Mouse (Mus musculus): ENCODE measurements around the gene Lrch3.

Gene Lrch3

DNA sequence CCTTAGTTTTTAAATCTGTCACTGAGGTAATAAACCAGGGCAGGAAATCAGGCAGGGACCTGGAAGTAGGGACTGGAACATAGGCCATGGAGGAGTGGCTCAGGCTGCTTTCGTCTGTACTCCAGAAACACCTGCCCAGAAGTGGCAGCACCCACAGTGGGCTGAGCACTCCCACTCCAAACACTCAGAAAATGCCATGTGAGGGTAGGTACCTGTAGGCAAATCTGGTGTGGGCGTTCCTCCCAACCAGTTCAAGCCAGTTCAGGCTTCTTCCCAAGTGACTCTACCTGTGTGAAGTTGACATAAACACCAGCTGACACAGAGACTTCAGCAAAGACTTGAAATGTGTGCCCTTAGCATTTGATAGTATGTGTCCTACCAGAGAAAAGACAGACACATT is 70.7 kb downstream of the Lrch3 start:
- no peak for DNase-seq (ENCODE audit: low read depth, low spot score)

DNA sequence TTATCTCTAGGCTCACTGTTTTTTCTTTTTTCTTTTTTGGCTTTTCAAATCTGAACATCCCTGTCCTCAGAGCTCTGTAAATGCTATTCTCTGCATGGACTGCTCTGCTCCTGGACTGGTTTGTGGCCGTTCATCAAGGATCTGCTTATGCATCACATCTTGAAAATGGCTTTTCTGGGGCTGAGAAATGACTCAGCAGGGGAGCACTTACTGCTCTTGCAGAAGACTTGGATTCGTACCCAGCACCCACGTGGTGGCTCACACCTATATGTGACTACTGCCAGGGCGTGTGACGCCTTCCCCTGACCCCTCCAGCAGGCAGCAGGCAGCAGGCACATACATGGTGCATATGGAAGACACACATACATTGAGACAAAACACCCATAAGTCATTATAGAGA is 78.3 kb downstream of the Lrch3 start:
- DNase-seq (ENCODE audit: low read depth, low spot score) = no peak

DNA sequence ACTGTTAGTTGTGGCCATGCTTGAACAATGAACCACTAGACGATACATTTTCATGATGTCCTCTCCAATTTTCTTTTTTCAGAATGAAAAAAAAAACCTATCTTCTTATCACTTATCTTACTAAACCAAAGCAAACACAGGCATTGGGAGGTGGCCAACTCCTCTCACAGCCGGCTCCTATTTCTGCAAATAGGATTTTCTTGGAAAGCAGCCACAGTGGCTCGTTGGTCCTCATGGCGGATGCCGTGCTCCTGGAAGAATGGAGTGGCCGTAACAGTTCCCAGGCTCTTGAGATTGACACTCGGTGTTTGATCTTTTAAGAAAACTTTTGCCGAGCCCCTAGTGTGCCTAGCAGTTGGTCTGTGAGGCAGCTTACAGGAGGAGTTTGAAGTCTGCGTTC is 91.3 kb downstream of the Lrch3 start:
- DNase-seq (ENCODE audit: low read depth, low spot score) = no peak

DNA sequence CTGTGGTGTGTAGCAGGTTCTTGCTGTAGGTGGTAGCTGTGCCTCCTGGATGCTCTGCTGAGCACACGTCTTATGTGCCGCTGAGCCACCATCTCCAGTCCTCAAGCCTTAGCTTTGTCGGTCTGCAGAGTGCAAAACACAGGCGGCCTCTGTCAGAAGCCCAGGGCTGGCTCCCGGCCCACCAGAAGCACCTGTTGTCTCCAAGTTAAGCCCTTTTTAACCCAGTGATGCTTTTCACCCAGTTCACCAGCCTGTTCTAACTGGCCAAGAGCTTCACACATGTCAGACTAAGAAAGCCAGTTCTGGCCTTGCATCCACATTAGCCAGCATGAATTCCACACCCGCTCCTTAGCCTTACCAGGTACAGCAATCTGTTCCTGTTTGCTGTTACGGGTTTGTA is 93.0 kb downstream of the Lrch3 start:
- no peak for DNase-seq (ENCODE audit: low read depth, low spot score)

DNA sequence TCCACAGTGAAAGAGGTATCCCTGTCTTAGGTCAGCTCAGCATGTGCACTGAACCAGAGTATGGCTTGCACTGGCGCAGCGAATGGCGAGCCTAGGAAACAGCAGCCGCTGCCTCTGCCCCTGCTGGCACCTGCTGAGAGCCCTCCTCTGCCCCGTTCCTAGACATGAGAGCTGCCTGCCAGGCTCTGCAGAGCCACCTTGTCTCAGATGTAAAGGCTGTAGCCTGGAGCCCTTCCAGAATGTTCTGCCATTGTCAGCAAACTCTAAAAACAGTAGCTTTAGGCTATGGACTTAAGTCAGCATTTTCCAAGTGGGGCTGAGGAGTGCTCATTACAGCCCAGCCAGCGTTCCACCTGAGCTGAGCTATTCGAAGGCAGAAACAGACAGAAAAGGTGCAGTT is 93.5 kb downstream of the Lrch3 start:
- DNase-seq (ENCODE audit: low read depth, low spot score) = no peak

DNA sequence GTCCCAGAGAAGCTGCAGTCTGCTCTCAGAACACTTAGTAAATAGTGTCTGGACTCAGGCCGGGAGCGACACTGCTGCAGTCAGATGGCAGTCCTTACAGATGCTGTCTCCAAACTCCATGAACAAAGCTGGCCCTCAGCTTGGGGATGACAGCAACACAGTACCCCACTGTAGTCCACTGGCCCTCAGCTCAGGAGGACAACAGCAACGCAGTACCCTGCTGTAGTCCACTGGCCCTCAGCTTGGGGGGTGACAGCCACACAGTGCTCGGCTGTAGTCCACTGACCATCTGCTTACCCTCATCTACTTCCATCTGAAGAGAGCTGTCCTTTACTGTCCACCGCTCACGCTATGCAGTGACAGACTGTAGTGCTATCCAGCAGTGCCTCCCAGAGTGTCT is 96.3 kb downstream of the Lrch3 start:
- DNase-seq (ENCODE audit: low read depth, low spot score) = no peak

DNA sequence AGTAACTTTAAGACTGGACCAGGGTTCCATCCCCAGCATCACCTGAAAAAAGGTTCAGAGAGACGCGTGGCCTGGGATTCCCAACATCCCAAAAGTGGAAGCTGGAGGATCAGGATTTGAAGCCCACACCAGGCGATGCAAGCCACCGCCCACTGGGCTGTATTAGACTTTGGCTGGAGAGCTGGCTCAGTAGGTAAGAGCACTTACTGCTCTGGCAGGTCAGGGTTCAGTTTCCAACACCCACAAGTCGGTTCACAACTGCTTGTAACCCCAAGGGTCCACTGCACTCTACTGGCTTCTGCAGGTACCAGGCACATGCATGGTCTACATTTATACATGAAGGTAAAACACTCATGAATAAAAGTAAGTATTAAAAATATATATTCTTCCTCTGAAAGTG is 99.9 kb downstream of the Lrch3 start:
- DNase-seq (ENCODE audit: low read depth, low spot score) = no peak

DNA sequence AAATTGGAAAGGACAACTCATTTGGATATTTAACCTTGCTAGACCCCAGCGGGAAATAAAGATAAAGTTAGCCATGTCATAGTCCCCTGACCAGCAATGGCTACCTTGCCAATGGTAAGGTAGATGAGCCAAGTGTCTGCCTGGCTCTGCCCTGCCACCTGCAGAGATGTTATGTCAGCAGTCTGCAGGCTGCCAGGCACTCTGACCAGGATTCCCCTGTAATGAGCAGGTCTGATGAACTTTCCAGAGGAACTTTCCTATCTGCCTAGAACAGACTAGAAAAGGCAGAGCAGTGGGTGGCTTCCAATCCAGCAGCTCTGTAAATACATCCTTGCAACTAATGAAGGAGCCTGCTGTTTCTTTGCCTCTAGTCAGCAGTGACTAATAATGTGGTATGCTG is 101.0 kb downstream of the Lrch3 start:
- no peak for DNase-seq (ENCODE audit: low read depth, low spot score)

DNA sequence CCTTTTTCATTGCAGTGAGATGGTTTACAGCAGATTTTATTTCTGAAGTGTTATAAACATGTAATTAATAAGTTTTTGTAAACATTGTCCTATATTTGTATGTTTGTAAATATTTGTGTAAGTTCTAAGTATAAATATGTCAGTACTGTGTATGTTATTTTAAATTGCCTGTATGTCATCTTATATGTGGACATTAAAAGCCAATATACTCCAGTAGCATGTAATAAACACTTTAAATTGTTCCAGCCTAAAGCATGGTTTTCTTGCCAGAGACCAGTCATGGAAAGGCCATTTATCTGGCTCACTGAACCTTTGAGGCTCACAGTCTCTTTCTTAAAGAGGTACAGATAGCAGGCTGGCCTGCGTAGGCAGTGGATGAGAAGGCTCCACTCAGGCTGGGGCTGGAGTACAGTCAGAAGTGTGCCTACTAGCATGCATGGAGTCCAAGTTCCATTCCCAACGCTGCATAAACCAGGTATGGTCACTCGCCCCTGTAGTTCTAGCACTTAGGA is 101.6 kb downstream of the Lrch3 start:
- DNase-seq (ENCODE audit: low read depth, low spot score) = no peak

DNA sequence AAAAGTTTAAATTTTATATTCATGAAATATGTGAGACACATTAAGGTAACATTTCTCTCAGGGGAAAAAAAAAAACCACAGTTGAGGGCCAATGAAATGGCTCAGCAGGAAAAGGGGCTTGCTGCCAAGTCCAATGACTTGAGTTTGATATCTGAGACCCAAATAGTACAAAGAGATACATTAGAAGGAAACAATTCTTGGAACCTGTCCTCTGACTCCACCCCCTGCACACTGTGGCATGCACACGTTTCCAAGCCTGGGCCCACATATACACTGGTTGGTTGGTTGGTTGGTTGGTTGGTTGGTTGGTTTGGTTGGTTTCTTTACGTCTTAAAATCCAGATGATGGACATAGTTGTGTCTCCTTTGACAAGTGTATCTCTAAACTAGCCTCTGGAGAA is 102.1 kb downstream of the Lrch3 start:
- no peak for DNase-seq (ENCODE audit: low read depth, low spot score)

DNA sequence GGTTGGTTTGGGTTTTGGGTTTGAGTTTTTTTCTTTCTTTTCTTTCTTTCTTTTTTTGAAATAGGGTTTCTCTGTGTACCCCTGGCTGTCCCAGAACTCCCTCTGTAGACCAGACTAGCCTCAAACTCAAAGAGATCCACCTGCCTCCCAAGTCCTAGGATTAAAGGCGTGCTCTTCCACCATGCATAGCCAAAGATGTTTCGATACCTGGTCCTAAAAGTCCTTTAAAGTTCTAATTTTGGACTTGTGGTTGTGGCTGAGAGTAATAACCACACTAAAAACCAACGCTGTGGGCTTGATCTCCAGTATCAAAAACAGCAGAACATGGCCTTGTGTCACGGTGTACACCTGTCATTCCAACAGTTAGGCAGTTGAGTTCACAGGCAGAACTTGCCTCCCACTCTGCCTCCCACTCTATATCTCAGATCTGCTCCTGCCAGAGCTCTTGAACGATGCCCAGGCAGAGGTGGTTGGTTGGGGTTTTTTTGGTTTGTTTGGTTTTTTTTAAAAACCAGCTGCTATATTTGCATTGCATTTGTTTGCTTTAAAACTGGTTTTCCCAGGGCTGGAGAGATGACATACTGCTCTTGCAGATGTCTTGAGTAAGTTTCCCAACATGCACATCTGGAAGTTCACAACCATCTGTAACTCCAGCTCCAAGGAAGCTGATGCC is 103.9 kb downstream of the Lrch3 start:
- no peak for DNase-seq (ENCODE audit: low read depth, low spot score)

DNA sequence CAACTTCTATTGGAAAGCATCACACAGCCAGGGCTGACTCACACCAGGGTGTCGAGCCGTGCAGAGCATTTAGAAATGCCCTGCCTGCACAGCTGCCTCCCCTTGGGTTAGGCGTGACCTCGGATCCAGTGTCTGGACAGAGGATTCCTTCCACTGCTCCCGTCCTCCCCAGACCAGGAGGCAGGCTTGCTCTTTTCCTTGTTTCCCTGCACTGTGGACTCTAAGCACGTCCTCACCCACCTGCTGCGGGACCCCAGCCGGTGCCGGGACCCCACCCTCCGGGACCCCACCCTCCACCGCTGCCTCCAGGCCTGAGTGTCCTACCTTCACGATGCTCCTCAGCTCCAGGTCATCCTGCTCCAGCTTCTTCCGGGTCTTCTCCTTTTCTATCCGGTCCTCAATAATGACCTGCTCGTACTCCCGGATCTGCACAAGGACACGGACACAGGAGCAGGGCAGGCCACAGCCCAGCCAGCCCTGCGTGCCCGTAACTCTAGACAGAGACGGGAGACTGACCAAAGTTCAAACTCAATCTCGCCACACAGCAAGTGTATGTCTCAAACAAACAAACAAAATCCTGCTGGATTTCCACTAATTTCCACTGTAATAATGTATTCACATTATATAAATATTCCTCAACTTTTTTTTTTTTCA is 105.3 kb downstream of the Lrch3 start:
- DNase-seq (ENCODE audit: low read depth, low spot score) = no peak

DNA sequence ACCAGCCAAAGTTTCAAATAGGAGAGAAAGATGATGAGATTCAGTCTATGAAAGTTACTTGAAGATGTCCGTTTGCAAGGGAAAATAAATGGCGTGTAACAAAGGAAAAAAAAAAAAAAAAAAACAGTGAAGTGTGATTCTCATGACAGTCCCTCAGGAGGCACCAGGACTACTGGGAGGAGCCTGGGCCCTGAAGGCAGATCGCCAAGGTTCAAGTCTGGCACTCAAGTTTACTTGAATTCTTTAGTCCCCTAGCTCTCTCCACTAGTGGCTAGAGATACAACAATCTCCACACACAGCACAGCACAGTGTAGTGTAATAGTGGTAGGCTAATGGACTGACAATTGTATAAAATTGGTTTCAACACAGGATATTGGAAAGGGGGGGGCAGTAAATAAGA is 107.5 kb downstream of the Lrch3 start:
- DNase-seq (ENCODE audit: low read depth, low spot score) = no peak

DNA sequence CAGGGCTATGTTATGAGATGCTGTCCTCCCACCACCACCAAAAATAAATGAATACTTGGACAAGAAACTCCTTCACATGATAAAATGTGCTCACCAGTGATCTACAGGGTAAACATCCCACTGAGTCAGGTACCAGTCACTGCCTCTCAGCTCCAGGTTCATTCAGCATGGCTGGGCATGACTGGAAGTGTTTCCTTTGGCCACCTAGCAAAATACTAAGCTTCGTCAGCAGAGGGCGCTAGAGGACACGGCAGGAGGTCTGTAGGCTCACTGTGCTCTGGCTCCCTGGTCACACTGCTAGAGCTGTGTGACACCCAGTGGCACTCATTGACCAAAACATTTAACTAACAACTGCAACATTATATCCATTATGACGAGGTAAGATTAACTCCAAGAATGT is 109.8 kb downstream of the Lrch3 start:
- DNase-seq (ENCODE audit: low read depth, low spot score) = peak; percentile 87

DNA sequence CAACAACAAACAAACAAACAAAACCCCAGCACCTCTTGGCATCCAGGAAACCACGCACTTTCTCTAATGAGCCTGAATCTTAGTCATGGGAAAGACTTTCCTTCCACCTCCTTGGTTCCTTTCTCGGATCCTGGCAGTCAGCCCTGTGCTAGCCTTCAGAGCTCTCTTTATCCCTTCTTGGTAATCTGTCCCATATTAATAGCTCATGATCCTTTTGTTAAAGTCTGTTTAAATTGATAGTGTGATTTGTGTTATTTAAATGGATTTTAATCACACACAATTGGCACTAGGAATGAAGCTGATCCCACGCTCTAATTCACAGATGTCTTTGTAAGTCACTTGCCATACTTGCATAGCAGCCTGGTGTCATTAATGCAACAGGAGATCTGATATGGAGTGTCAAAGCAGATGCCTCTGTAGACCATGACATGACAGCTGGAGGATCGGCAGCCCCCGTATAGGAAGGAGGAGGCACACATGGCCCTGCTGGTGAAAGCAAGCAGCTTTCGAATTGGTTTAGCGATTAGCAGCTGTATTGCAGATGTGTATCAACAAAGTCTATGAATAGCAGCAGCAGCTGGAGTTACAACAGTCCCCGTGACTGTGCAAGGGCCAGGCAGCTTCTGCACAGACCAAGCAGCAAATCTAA is 110.7 kb downstream of the Lrch3 start:
- DNase-seq (ENCODE audit: low read depth, low spot score) = no peak

DNA sequence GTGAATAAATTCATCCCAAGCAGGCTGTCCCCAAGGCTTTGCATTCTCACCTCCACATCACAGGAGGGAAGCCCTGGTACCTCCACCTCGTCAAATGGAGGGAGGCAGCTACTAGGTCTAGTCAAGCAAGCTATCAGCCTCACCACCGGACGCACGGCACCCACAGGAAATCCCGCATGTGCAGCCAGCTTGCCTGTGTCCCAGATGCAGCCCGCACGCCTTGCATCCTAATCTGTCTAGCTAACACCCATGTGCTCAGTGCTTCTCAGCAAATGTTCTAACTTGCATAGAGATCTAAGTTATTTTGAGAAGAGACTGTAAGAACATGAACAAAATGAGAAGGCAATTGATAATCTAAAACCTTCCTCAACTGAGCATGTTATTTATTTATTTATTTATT is 112.5 kb downstream of the Lrch3 start:
- no peak for DNase-seq (ENCODE audit: low read depth, low spot score)

DNA sequence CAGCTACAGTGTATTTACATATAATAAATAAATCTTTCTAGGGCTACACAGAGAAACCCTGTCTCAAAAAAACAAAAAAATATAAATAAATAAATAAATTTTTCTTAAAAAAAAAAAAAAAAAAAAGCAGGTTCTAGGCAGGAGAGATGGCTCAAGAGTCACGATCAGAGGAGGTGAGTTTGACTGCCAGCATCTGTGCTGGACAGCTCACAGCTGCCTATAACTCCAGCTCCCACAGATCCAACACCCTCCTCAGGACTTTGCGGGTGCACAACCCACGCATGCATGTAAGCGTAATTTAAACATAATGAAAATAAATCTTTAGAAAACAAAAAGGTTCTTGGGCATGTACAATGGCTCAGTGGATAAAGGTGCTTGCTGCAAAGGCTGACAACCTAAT is 122.1 kb downstream of the Lrch3 start:
- DNase-seq (ENCODE audit: low read depth, low spot score) = no peak

DNA sequence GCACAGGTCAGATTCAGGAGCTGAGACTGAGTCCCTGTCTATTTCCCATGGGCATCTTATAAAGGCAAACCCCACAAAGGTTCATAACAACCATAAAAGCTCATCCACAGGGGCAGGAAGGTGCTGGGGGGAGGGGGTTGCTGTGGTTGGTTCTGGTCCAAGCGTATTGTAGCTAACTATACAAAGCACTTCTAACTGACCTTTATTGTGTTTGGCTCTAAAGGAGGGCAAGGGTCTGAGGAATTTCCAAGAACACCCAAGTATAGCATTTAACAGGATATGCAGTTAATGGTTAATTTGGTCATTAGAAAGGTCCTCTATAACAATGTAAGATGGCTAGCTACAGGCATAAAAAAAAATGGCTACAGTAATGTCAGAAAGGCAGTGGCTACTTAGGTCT is 128.8 kb downstream of the Lrch3 start:
- DNase-seq (ENCODE audit: low read depth, low spot score) = no peak

DNA sequence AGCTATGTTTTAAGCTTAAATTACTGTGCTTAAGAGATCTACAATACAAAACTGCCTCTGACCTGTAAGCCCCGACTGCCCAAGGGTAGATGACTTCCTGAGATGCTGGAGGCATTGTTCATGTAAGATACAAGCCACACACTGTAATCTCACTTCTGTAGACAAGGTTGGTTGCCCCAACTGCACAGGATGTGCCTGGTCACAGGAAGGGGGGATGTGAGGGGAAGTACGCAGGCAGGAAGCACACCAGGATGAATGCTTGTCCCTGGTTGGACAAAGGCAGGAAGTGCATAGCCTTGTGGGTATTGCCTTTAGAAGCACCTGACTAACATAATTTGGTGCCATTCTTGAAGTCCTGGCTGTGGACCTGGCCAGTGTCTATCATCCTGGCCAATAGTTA is 129.4 kb downstream of the Lrch3 start:
- DNase-seq (ENCODE audit: low read depth, low spot score) = no peak

DNA sequence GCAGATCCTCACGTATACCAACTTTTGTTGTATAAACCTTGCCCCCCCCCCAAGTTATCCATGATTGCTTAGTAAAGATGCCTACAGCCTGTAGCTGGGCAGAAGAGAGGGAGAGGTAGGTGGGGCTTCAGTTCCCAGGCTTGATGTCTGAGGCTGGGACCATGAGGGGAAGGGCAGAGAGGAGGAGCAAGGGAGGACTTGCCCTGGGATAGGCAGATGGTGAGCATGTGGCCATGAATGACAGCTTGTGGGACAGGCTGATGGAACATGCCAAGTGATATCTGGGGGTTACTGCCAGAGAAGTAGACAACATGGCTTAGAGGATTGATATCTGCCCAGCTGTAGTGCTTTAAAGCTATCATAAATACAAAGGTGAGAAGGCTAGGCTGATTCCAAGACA is 134.1 kb downstream of the Lrch3 start:
- no peak for DNase-seq (ENCODE audit: low read depth, low spot score)

DNA sequence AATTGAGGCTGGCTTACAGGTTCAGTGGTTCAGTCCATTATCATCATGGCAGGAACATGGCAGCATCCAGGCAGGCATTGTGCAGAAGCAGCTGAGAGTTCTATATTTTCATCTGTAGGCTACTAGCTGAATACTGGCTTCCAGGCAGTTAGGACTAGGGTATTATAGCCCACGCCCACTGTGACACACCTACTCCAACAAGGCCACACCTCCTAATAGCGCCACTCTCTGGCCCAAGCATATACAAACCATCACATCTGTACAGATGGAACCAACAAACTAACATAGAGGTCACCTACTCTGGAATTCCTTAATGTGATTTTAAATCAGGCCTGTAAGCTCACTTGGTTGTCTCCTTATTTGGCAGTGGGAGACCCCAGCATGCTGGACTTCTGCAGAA is 134.8 kb downstream of the Lrch3 start:
- no peak for DNase-seq (ENCODE audit: low read depth, low spot score)

DNA sequence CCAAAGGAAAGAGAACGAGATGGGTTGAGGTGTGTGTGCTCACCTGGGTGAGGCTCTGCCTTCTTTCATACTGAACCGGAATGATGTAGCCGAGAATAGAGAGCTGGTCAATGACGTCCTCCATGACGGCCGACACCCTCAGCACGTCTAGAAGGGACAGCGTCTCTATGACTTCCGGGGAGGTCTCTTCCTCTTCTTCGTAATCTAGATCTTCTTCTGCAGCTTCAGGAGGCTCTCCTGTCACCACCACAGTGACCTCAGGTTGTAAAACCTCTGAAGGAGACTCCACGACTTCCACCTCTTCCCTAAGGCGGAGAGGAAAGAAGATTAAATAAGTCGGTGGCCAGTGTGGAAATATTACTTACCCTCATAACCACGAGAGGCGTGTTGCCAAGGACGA is 135.9 kb downstream of the Lrch3 start:
- no peak for DNase-seq (ENCODE audit: low read depth, low spot score)

DNA sequence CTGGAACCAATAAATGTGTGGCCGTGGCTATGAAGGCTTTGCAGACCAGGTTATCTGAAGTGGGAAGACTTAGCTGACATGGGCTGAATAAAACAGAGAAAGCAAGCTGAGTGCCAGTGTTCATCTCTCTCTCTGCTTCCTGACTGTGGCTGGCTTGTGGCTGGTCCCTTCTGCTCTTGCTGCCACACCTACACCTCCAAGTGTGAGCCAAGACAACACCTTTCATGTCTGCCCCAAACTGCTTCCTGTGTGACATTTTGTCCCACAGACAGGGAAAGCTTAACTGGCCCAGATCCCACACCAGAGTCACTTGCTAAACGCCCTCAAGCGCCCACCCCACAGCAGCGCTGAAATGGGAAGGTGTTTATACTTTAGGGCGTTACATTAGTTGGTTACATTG is 139.2 kb downstream of the Lrch3 start:
- DNase-seq (ENCODE audit: low read depth, low spot score) = no peak

Measured in mesoderm, embryonic 11.5 days (tissue).